Mouse (Mus musculus): ENCODE measurements at regions not wholly inside any gene's neighbourhood (a gene's known extent, or its start where the extent isn't known, plus 50 kb on each side); places are given as distances from the start of the nearest gene placed in this dataset.

GRCm38 (mm10) chr6:94961821-94962220 lies 155.2 kb upstream of the Kbtbd8 start:
- in situ Hi-C loops (cut with MboI, MseI), result loop anchor here in 1 of 2 experiments (10.0 kb wide), 1 partner anchor 417 kb away; no protein-coding TSS in a partner anchor

GRCm38 (mm10) chr6:94957990-94958389 lies 159.1 kb upstream of the Kbtbd8 start:
- in situ Hi-C loops (cut with MboI, MseI), result no loop called here

- in situ Hi-C loops (cut with MboI, MseI), result no loop called here
Measured at GRCm38 (mm10) chr6:94957172-94957668, 159.8 kb upstream of the Kbtbd8 start.

- in situ Hi-C loops (cut with MboI, MseI), result no loop called here
Measured at GRCm38 (mm10) chr6:94954580-94954979, 162.5 kb upstream of the Kbtbd8 start.

GRCm38 (mm10) chr6:94953658-94954057 lies 163.4 kb upstream of the Kbtbd8 start:
- in situ Hi-C loops (cut with MboI, MseI), result no loop called here

GRCm38 (mm10) chr6:94951971-94952768 lies 164.9 kb upstream of the Kbtbd8 start:
- in situ Hi-C loops (cut with MboI, MseI), result no loop called here

GRCm38 (mm10) chr6:94950944-94951343 lies 166.1 kb upstream of the Kbtbd8 start:
- in situ Hi-C loops (cut with MboI, MseI), result no loop called here

GRCm38 (mm10) chr6:94950319-94950718 lies 166.7 kb upstream of the Kbtbd8 start:
- in situ Hi-C loops (cut with MboI, MseI), result no loop called here

GRCm38 (mm10) chr6:94946352-94946900 lies 170.6 kb upstream of the Kbtbd8 start:
- in situ Hi-C loops (cut with MboI, MseI), result no loop called here

GRCm38 (mm10) chr6:94945715-94946114 lies 171.3 kb upstream of the Kbtbd8 start:
- in situ Hi-C loops (cut with MboI, MseI), result no loop called here

GRCm38 (mm10) chr6:94944196-94944595 lies 172.8 kb upstream of the Kbtbd8 start:
- in situ Hi-C loops (cut with MboI, MseI), result no loop called here

- in situ Hi-C loops (cut with MboI, MseI), result no loop called here
Measured at GRCm38 (mm10) chr6:94938949-94939348, 178.1 kb upstream of the Kbtbd8 start.

GRCm38 (mm10) chr6:94936206-94936605 lies 180.8 kb upstream of the Kbtbd8 start:
- in situ Hi-C loops (cut with MboI, MseI), result no loop called here

- in situ Hi-C loops (cut with MboI, MseI), result no loop called here
Measured at GRCm38 (mm10) chr6:94935706-94936105, 181.3 kb upstream of the Kbtbd8 start.

GRCm38 (mm10) chr6:94927811-94928210 lies 189.2 kb upstream of the Kbtbd8 start:
- in situ Hi-C loops (cut with MboI, MseI), result no loop called here

- in situ Hi-C loops (cut with MboI, MseI), result no loop called here
Measured at GRCm38 (mm10) chr6:94926652-94927211, 190.3 kb upstream of the Kbtbd8 start.

- in situ Hi-C loops (cut with MboI, MseI), result no loop called here
Measured at GRCm38 (mm10) chr6:94925408-94925807, 191.6 kb upstream of the Kbtbd8 start.

GRCm38 (mm10) chr6:94924338-94925039 lies 192.6 kb upstream of the Kbtbd8 start:
- in situ Hi-C loops (cut with MboI, MseI), result no loop called here

GRCm38 (mm10) chr6:94921741-94922140 lies 195.3 kb upstream of the Kbtbd8 start:
- in situ Hi-C loops (cut with MboI, MseI), result no loop called here

- in situ Hi-C loops (cut with MboI, MseI), result no loop called here
Measured at GRCm38 (mm10) chr6:94920770-94921169, 196.3 kb upstream of the Kbtbd8 start.

GRCm38 (mm10) chr6:94919194-94919743 lies 197.8 kb upstream of the Kbtbd8 start:
- in situ Hi-C loops (cut with MboI, MseI), result no loop called here

Measured in T-helper 17 cell (primary cell).